Mouse (Mus musculus) brain, embryonic 14.5 days (tissue): ENCODE measurements at regions not wholly inside any gene's neighbourhood (a gene's known extent, or its start where the extent isn't known, plus 50 kb on each side); places are given as distances from the start of the nearest gene placed in this dataset.

ENCODE experiments used
- CTCF ChIP-seq: fragments of 200-500 bp; IDR thresholded peaks from 2 replicates; pipeline ENCODE4 v1.5.1; 2012; ENCODE audit warnings: inconsistent platforms, mild to moderate bottlenecking, moderate library complexity, borderline replicate concordance; ENCODE audit not compliant: insufficient read depth, insufficient read length; ENCODE audit errors: extremely low read depth
- POLR2A ChIP-seq: fragments of 200-500 bp; IDR thresholded peaks from 2 replicates; pipeline ENCODE4 v1.6.1; 2012; ENCODE audit warnings: mild to moderate bottlenecking, inconsistent platforms, borderline replicate concordance; ENCODE audit not compliant: poor library complexity, insufficient read depth, insufficient read length, severe bottlenecking; ENCODE audit errors: extremely low read depth

GRCm38 (mm10) chr8:26833784-26834183, 143.3 kb upstream of the Zfp703 start:
- TF ChIP-seq CTCF (no peak), POLR2A (no peak)
